Mouse (Mus musculus): Measurements from ENCODE around the gene Ror1. TPM values are rescaled to one million over a fixed set of nuclear protein-coding genes. Genes with fewer than 3 reads are reported as not detected.

Ror1 gene
- total RNA-seq, 2 experiments from 2014 or later, result 3.6 to 3.7 TPM

Other genes with a start within 250 kb of the Ror1 start
- 100 to 1,000 TPM; 219 to 241 TPM for gene Pgm1, start 166.4 kb upstream of the Ror1 start, total RNA-seq (2021)
- 1 to 10 TPM; 5.6 to 6.4 TPM for gene Itgb3bp, start 166.0 kb upstream of the Ror1 start, total RNA-seq (2021)